Mouse (Mus musculus): ENCODE results near the gene Vmo1.
"Not testable (repeated sequence)": the region's sequence is repeated elsewhere in the genome, so short reads cannot be mapped to it uniquely, and the experiment has no call there.

Vmo1 gene

GRCm38 (mm10) chr11:70518923-70519322 is 4.5 kb upstream of the Vmo1 start, which contains the start of gene Gltpd2:
Gene Gltpd2 (plus strand): TSS chr11:70519196.
- DNase-seq = no peak

DNA sequence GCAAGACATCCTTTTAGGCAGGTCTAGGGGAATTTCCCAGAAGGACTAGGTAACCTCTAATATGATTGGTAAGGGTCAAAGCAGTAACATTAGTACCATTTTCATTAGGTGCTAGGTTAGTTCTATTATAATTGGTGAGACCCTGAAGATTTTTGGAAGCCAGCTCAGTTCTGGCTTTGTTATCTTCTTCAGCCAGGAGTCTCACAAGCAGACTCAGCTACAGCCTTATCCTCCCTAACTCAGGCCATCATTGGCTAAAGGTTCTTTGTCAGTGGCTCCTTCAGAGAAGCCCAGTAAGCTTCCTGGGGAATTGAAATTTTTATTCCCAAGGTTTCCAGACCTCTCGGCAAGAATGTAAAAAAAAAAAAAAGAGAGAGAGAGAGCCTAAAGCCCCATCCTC is 4.0 kb upstream of the Vmo1 start:
- DNase-seq = no peak

GRCm38 (mm10) chr11:70516352-70516751 is 1.9 kb upstream of the Vmo1 start:
- peak; percentile 54 to 71 for DNase-seq

GRCm38 (mm10) chr11:70513520-70513919 is 896 bp downstream of the Vmo1 start:
- DNase-seq = no peak

GRCm38 (mm10) chr11:70512709-70513342 is 1.6 kb downstream of the Vmo1 start:
- DNase-seq = no peak

- DNase-seq = no peak
Observed at GRCm38 (mm10) chr11:70511825-70512224, 2.6 kb downstream of the Vmo1 start.

- no peak for DNase-seq
Observed at GRCm38 (mm10) chr11:70511242-70511641, 3.2 kb downstream of the Vmo1 start.

DNA sequence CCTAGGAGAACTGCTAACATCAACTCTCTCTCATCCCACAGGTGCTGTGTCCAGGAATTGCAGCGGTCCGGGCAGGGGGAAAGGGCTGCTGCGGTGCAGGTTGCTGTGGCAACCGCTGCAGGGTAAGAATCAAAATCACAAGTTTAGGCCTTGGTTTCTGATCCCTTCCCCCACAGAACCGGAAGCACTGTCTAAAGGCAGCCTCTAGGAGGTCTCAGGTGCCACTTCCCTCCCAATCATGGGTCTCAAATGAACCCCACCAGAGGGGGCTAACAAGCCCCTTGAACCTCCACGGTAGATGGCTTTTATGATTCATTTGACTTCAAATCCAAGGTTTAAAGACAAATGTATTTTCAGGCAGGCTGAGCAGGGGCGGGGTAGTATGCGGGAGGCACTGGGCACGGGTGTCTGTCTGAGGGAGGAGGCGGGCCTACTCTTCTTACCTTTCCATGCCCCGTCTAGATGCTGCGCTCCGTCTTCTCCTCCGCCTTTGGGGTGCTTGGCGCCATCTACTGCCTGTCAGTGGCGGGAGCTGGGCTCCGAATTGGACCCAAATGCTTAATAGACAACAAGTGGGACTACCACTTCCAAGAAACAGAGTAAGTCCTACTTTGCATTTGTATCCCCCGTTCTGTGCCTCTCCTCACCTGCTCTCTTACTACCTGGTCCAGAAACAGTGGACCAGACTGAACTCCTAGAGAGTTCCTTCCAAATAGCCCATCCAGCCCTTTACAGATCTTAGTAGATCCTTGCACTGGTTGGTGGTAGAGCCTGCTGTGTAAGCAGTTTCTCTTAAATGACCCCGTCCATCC is 4.5 kb downstream of the Vmo1 start:
- peak; percentile 69 to 70 for DNase-seq

DNA sequence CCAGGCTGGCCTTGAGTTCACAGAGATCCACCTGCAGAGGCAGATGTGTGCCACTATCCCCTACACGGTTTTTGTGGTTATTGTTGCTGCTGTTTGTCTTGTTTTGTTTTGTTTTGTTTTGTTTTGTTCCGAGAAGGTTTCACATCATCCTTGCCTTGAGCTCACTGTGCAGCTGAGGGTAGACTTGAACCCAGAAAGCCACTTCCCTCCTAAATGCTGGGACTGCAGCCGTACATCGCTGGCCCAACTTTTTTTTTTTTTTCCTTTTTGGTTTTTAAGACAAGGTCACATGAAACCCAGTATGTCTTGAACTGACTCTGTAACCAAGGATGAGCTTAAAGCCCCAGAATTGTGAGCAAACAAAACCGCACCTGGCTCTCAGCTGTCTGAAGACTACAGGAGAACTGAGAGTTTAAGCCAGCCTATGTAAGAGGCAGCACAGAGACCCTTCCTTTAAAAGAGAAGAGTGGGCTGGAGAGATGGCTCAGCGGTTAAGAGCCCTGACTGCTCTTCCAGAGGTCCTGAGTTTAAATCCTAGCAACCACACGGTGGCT is 7.4 kb downstream of the Vmo1 start:
- DNase-seq = no peak

DNA sequence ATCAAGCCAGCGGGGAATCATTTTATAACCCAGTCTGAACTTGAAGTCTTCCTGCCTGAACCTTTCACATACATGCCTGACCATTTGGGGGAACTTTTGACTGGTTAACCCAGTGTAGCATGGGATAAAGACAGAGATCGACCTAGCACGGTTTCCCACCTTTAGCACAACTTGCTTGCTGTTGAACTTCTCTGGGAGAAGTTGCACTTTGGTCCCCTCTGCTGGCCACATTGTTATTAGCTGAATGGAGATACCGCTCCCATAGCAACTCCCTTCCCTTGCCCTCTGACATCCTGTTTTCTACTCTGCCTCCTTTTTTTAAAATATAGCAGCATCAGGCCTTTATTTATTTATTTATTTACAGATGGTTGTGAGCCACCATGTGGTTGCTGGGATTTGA is 8.0 kb downstream of the Vmo1 start:
- DNase-seq = peak; percentile 80 to 82

DNA sequence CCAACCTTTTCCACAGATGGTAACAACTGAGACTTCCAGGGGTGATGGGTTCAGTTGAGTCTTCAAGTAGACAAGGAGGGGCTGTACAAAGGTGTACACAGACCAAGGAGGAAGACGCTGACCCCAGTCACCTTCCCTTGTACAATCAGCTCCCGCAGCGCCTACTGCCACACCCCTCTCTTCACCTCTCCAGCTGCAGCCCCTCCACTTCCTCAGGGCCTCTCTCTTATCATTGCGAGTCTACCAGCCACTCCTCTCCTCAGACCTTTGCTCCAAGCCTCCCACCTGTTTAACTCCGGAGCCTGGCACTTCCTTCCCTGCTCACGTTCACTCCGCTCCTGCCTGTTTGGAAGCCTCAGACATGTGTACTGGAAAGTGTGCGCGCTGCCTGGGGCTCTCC is 9.4 kb downstream of the Vmo1 start, which contains the start of gene Tm4sf5:
Gene Tm4sf5, plus strand, starts transcription at position 275 of the 400 bp plus-strand sequence.
- DNase-seq = no peak

DNA sequence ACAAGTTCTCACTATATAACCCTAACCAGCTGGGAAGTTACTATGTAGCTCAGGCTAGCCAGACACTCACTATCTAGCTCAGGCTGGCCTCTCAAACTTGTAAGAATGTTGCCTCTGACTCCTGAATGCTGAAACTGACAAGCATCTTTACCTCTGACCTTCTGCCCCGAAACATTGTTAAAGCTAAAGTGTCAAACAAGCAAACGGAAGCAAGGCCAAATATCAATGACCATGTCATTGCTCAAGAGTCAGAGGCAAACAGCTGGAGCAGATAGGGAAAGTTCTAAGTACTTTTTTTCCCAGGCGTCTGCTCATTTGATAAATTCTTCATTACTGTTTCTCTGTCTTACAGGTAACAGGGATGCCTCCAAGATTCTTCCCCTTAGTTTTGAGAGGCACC is 12.4 kb downstream of the Vmo1 start:
- no peak for DNase-seq

GRCm38 (mm10) chr11:70500476-70500812 is 14.0 kb downstream of the Vmo1 start:
- no peak for DNase-seq

DNA sequence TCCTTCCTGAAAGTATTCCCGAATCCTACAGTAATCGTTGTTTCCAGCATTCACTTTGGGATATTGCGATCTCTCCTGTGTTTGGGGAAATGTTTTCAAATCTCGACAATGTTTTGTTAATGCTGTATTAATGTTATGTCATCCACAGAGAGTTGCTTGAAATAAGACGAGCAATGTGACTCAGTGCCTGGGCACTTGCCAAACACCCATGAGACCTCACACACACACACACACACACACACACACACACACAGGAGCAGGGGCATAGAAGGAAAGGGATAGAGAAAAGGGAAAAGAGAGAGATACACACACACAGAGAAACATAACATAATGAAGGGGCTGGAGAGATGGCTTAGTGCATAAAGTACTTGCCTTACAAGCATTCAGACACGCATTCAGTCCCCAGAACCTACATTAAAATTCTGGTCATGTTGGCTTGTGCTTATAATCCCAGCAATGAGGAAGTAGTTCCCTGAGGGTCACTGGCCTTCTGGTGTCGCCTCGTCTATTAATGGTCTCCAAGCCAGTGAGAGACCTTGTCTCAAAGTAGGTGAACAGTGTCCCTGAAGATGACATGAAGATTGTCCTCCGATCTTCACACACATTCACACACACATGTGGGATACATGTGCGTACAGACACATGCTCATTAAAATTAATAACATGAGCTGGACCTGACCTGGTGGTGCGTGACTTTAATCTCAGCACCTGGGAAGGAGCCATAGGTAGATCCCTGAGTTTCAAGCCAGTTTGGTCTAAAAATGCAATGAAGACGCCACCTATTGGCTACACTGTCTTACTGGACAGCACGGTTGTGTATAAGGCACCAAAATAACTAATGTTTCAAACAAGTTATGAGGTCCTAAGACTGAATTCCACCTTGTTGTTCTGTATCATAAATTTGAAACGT is 14.6 kb downstream of the Vmo1 start:
- DNase-seq = peak; percentile 34 to 48

- no peak for DNase-seq
Observed at GRCm38 (mm10) chr11:70489684-70490083, 24.7 kb downstream of the Vmo1 start.

DNA sequence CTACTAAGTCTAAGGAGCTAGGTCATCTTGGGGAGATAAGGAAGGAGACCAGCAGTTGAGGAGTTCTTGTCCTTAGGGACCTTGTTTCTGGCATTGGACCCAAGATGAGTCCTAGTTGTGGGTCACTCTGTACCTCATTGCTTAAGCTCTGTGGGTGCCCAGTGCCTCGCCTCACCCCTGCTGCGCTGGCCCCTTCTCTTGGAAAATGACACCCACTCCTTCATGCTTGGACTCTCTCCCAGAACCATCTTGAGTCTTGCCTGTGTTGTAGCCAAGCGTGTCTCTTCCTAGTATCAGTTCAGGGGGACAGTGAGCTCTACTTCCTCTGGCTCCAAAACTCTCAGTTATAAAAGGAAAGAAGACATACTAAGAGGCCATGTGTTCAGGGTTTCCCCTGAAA is 25.3 kb downstream of the Vmo1 start:
- DNase-seq = no peak

GRCm38 (mm10) chr11:70487816-70488215 is 26.6 kb downstream of the Vmo1 start:
- no peak for DNase-seq

DNA sequence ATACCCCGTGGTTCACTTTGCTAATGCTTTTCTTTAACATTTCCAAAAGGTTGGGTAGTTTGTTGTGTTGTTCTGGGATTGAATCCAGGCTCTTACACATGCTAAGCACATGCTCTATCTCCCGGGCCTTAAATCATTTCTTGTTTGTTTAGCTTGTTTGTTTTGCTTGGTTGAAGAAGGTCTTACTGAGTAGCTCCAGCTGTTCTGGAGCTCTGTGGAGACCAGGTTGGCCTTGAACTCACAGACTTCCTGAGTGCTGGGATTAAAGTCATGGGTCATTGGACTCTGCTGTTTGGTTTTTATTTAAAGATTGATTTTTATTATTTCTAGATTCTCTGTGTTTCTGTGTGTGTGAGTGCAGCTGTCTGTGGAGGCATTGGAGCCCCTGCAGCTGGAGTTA is 28.9 kb downstream of the Vmo1 start:
- no peak for DNase-seq

GRCm38 (mm10) chr11:70474872-70475534 is 39.4 kb downstream of the Vmo1 start:
- no peak for DNase-seq

- not testable (repeated sequence) for DNase-seq
Observed at GRCm38 (mm10) chr11:70473291-70473690, 41.1 kb downstream of the Vmo1 start.

GRCm38 (mm10) chr11:70472716-70473115 is 41.7 kb downstream of the Vmo1 start:
- no peak for DNase-seq

DNA sequence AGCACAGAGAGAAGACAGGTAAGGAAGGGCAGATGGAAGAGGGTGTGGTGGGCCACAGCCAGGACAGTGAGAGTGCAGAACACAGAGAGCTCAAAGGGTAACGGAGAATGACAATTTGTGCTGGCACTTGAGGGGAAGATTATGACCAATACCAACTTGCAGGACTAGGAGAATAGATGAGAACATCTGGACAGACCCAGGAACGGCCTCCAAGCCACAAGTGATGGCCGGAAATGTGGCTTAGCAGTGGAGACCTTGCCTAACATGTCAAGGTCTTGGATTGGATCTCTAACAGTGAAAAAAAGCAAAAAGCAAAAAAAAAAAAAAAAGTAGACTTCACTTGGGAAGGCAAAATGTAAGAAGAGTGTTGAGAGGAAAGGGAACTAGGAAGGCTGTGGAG is 44.7 kb downstream of the Vmo1 start:
- DNase-seq = no peak

All from cerebellum, postnatal 10 days (tissue).